Mouse (Mus musculus) granulocyte monocyte progenitor cell, adult 5-6 weeks (primary cell): ENCODE measurements around the gene Epb41. TPM values are rescaled to one million over a fixed set of nuclear protein-coding genes. Genes with fewer than 3 reads are reported as not detected.

Experiments used
- ATAC-seq: replicated peaks from 2 replicates; pipeline ENCODE4 v1.8.0; 2016; ENCODE audit warnings: mild to moderate bottlenecking, moderate TSS enrichment, inconsistent platforms; ENCODE audit not compliant: poor library complexity, severe bottlenecking
- total RNA-seq, 2 experiments: library from RNA; stranded (forward) in 1 of 2; stranded (reverse) in 1 of 2; fragments of 200-712, 200-1000 nt in 1 of 2; fragments of >200 nt in 1 of 2; fragmentation: Nextera tagmentation in 1 of 2; gene quantifications; 2 replicates each; pipeline ENCODE4 v1.2.3; 2014 to 2017

The Epb41 gene
- total RNA-seq, 2 experiments from 2014 or later: 51.4 to 75.3 TPM

DNA sequence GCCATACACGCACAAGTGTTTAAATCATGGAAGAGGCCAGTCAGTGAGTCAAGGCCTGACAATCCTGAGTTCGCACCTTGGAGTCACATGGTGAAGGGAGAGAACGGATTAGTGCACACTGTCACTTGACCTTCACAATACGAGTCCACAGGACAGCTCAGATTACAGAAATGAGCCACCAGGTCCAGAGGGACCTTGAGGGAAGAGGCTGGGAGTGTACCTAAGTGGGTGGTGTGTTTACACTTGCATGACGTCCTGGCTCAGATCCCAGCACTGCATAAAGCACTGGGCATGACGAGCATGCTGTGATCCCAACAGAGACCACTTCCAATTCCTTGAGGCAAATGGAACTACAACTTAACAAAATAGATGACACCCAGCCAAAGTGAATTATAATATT is 168.7 kb downstream of the Epb41 start:
- no peak for ATAC-seq

DNA sequence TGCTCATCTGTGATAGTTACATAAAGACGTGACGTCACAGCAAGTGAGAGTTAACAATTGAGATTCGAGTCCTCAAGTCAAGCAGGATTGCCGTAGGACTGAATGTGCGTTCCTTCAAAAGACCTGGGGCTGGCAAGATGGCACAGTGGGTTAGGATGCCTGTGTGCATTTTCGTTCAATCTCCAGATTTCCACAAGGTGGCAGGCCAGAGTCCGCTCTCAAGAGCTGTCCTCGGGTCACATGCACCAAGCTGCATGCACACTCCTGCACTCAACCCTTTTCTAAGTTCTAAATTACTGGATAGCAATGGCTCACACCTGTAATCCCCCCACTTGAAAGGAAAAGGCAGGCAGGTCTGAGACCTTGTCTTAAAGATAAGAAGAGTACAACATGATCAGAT is 170.6 kb downstream of the Epb41 start:
- peak; percentile 59 for ATAC-seq

DNA sequence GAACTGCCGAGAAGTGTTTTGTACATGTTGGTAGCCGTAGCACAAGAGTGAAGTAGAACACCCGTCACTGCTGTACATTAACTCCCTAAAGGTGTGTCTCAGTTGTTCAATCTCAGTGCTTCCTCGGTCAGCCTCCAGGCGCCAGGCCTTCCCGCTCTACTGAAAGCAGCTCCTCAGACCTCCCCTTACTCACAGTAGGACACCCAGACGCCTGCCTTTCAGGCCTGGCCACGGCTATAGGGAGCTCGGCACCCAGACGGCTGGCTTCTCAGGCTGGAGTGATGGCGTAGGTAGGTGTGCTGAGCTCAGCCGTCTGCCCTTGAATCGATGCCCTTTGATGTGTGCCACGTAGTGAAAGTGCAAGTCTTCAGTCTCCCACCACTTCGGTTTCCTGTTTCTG is 174.0 kb downstream of the Epb41 start:
- ATAC-seq: no peak

DNA sequence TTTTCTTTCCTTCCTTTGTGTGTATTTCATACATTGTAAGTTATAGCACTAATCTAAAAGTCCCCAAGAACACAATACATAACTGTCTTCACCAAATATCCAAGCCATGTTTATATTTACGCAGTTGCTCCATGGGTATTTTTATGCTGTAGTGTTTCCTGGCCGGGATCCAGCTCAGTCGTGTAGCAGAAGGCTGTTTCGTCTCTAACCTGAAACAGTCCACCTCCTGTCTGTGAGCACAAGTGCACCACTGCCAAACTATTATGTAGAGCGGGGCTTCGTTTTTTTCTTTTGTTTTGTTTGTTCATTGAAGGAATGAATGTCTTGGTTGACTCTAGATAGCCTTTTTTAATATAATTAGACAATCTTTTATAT is 176.0 kb downstream of the Epb41 start:
- no peak for ATAC-seq

GRCm38 (mm10) chr4:131898503-131899179 is 176.5 kb downstream of the Epb41 start:
- no peak for ATAC-seq

- no peak for ATAC-seq
Observed at GRCm38 (mm10) chr4:131897787-131898186, 177.3 kb downstream of the Epb41 start.

DNA sequence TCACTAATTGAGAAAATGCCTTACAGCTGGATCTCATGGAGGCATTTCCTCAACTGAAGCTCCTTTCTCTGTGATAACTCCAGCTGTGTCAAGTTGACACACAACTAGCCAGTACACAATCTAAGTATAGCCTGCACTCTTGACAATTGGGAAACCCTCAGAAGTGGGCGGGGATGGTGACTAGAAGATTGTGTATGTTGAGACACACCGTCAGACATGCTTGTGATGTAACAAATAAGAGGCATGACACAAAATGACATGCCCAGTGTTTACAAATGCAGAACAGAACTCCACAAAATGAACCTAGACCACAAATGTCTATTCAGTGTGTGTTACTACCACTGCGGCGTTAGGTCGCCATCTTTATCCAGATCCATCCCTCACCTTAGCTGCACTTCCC is 178.0 kb downstream of the Epb41 start:
- ATAC-seq: peak; percentile 27

DNA sequence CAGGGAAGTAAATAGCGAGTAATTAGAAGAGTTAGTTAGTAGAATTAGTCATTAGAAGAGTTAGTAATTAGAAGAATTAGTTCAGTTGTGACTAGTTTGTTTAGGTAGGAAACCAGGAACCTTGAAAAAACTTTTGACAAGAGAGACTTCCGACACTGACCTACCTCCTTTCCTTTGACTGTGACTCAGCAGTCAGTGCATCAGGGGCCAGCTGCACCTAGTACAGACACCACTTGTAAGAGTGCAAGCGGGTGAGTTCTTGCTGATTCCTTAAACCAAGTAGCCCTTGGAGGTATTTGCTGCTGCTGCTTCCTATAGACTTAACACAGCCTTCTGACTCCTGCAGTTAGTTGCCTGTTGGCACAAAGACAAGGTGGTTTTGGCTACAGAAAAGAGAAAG is 184.4 kb downstream of the Epb41 start:
- no peak for ATAC-seq

GRCm38 (mm10) chr4:131888564-131888963 is 186.6 kb downstream of the Epb41 start:
- no peak for ATAC-seq

GRCm38 (mm10) chr4:131885376-131885775 is 189.7 kb downstream of the Epb41 start:
- ATAC-seq: no peak

- ATAC-seq: no peak
Observed at GRCm38 (mm10) chr4:131883571-131883970, 191.6 kb downstream of the Epb41 start.

DNA sequence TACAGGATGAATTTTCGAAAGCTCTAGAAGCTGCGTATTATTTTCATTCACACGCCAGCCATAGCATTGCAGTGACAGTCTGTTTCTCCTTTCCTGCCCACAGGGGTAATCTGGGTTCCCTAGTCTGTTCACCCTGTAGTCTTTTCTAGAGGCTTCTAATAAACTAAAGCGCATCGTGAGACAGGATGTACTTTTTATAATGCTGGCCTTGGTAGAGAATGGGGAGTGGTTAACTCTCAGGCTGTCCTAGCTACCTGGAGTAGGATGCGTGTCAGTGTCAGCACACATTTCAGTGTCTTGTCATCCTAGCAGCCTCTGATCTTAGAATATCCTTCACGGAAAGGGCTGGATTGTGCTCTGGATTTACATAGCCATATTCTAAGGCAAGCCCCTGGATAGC is 193.8 kb downstream of the Epb41 start:
- ATAC-seq: no peak

DNA sequence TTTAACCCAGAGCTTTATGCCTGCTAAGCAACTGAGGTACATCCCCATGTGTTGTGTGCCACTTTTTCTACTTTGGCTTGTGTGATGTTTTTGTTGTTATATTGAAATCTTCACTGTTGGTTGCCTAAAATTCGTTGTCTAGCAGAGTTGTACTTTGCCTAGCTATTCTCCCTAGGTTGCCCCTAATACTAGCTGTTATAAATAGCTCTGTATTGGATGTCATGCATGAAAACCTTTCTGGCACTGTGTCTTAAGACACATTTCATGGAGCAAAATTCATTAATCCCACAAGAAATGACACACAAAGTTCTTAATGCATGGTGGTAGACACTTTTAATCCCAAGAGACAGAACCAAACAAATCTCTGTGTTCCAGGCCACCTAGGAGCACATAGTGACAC is 195.4 kb downstream of the Epb41 start:
- no peak for ATAC-seq

GRCm38 (mm10) chr4:131876836-131877235 is 198.3 kb downstream of the Epb41 start:
- ATAC-seq: no peak

- peak; percentile 35 for ATAC-seq
Observed at GRCm38 (mm10) chr4:131875242-131875641, 199.9 kb downstream of the Epb41 start.

GRCm38 (mm10) chr4:131874567-131874966 is 200.6 kb downstream of the Epb41 start:
- no peak for ATAC-seq

- peak; percentile 12 for ATAC-seq
Observed at GRCm38 (mm10) chr4:131874169-131874536, 201.0 kb downstream of the Epb41 start.

Other genes with a start within 250 kb of the Epb41 start
- gene Ptpru, start 237.0 kb downstream of the Epb41 start, total RNA-seq (2014; fragmentation: Nextera tagmentation): 7.7 and 13.9 TPM in 2 replicates
- gene Ptpru, start 237.0 kb downstream of the Epb41 start, total RNA-seq (2017): 4.1 and 4.2 TPM in 2 replicates
- 40.0 and 68.6 TPM in 2 replicates for gene Mecr, start 231.9 kb downstream of the Epb41 start, total RNA-seq (2014; fragmentation: Nextera tagmentation)
- 28.4 and 36.2 TPM in 2 replicates for gene Mecr, start 231.9 kb downstream of the Epb41 start, total RNA-seq (2017)
- 62.0 and 78.5 TPM in 2 replicates for gene Srsf4, start 201.7 kb downstream of the Epb41 start, total RNA-seq (2014; fragmentation: Nextera tagmentation)
- 66.8 and 72.4 TPM in 2 replicates for gene Srsf4, start 201.7 kb downstream of the Epb41 start, total RNA-seq (2017)
- gene Tmem200b, start 153.6 kb downstream of the Epb41 start, total RNA-seq (2014; fragmentation: Nextera tagmentation): not detected in 2 replicates
- gene Tmem200b, start 153.6 kb downstream of the Epb41 start, total RNA-seq (2017): not detected in 2 replicates
- not detected in 2 replicates for gene Gm10300, start 624 bp downstream of the Epb41 start, total RNA-seq (2014; fragmentation: Nextera tagmentation)
- 0.30 and 0.31 TPM in 2 replicates for gene Gm10300, start 624 bp downstream of the Epb41 start, total RNA-seq (2017)
- gene Oprd1, start 69.2 kb upstream of the Epb41 start, total RNA-seq (2014; fragmentation: Nextera tagmentation): not detected in 2 replicates
- not detected in 2 replicates for gene Oprd1, start 69.2 kb upstream of the Epb41 start, total RNA-seq (2017)
- 55.2 and 65.3 TPM in 2 replicates for gene Ythdf2, start 137.0 kb upstream of the Epb41 start, total RNA-seq (2014; fragmentation: Nextera tagmentation)
- 63.6 and 81.8 TPM in 2 replicates for gene Ythdf2, start 137.0 kb upstream of the Epb41 start, total RNA-seq (2017)
- 16.8 and 20.9 TPM in 2 replicates for gene Gmeb1, start 186.3 kb upstream of the Epb41 start, total RNA-seq (2014; fragmentation: Nextera tagmentation)
- 15.3 and 18.0 TPM in 2 replicates for gene Gmeb1, start 186.3 kb upstream of the Epb41 start, total RNA-seq (2017)
- gene Taf12, start 199.1 kb upstream of the Epb41 start, total RNA-seq (2014; fragmentation: Nextera tagmentation): 23.1 and 25.5 TPM in 2 replicates
- gene Taf12, start 199.1 kb upstream of the Epb41 start, total RNA-seq (2017): 47.0 and 48.7 TPM in 2 replicates
- gene Rab42, start 228.1 kb upstream of the Epb41 start, total RNA-seq (2014; fragmentation: Nextera tagmentation): 3.2 TPM in 1 of 2 replicates, not detected in the other
- gene Rab42, start 228.1 kb upstream of the Epb41 start, total RNA-seq (2017): not detected in 2 replicates